Mouse (Mus musculus): ENCODE data around the gene Gldc. TPM values are rescaled to one million over a fixed set of nuclear protein-coding genes. Genes with fewer than 3 reads are reported as not detected.
A peak's percentile ranks its signal among the peaks of the same experiment; 100 is the strongest.

The Gldc gene
- total RNA-seq, 2 experiments from 2014 or later, result not detected

DNA sequence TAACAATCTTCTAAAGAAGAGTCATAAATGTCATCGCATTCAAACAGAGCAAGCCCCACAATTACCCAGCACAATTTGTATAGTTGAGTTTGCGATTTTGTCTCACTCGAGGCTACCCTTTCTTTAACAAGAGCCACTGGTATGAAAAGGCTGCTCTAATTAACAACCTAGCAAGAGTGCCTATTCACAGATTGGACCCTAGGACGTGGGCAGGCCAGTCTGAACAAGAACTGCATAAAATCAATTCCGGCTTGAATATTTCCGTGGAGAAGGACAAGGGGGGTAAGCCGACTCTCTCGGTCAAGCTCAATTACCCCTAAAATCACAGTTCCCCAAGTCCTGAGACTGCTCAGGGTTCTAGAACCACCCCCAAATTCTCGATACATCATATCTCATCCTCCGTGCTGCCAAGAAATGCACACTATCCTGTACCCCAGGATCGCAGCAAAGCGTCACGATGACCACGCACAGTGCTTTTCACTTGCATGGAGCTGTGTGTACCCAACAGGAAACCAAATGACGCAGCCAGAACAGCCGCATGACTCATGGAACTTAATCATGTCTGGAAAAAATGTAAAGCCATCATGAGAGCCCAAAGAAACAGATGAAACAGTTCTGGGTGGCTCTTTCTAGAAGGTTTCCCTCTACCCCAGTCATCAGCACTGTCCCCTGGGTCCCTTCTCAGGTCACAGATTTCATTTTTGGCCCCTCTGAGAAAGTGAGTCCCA lies 62.1 kb downstream of the Gldc start:
- ATAC-seq (replicated peaks; ENCODE audit: low FRiP score, poor library complexity, severe bottlenecking), result no peak

DNA sequence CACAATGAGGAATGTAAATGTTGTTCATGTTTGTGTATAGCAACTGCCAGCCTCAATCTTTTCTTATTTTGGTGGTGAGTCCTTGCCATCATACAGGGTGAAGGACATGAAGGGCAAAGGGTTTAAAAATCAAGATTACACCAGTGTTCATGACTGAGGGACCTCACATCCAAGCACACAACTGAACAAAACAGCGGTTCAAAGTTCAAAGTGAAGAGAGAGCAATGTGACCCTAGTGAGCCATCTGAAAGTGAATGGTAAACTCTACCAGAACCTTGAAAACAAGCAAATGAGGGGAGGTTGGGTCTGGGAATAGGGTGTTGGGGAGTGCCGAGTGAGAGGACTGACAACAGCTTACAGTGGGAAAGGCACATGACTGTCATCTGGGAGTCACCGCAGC lies 63.8 kb downstream of the Gldc start:
- ATAC-seq (replicated peaks; ENCODE audit: low FRiP score, poor library complexity, severe bottlenecking), result no peak

DNA sequence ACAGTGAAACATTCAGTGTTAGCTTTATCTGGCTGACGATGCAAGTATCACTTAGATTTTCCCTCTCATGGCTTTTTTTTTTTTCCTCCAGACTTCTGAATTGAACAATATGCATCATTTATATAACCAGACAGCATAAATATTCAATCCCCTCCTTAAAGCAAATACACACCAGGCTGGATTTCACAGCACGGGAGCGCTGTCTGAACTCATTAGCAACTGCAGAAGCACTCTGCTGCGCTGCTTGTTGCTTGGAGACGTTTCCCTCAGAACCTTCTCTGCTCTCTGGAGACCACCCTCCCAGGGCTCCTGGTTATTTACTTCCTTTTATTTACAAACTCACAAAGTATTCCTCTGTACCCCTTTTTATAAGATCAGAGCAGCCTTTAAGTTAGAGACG lies 66.1 kb downstream of the Gldc start:
- ATAC-seq (replicated peaks; ENCODE audit: low FRiP score, poor library complexity, severe bottlenecking), result no peak

- no peak for ATAC-seq (replicated peaks; ENCODE audit: low FRiP score, poor library complexity, severe bottlenecking)
These were observed 66.6 kb downstream of the Gldc start for GRCm38 (mm10) chr19:30108616-30109015.

- ATAC-seq (replicated peaks; ENCODE audit: low FRiP score, poor library complexity, severe bottlenecking), result no peak
These were observed 67.9 kb downstream of the Gldc start for GRCm38 (mm10) chr19:30107221-30107845.

DNA sequence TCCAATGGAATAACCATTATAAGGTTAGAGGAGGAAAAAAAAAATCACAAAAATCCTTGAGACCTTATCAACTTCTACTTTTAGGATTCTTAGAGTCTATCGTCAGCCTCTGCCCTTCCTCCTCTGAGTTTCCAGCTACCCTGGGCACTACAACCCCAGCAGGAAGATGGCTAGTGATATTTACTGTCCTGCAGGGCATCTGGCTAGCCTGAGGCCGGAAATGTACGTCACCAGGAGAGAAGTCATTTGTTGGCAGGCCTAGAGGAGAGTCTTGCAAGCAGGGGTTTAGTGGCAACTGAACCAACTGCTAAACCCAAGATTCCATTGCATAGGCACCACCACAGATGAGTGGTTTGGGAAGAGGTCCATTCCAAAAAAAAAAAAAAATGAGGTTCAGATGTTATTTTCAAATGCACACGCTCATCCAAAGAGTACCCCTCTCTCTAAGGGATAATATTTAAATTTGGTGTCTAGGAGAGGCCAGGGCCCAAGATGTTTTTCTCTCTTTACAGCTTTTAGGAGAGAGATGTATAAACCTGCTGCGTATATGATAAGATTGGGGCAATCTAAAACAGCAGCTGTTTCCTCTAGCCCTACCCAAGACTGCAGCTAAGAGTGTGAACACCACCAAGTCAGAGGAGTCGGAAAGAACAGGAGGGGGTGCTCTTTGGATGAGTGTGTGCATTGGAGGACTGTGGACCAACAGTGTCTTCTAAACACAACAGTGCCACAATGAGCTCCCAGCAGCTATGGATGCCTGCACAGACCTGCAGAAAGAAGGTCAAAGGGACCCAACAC lies 70.0 kb downstream of the Gldc start:
- ATAC-seq (replicated peaks; ENCODE audit: low FRiP score, poor library complexity, severe bottlenecking), result no peak

DNA sequence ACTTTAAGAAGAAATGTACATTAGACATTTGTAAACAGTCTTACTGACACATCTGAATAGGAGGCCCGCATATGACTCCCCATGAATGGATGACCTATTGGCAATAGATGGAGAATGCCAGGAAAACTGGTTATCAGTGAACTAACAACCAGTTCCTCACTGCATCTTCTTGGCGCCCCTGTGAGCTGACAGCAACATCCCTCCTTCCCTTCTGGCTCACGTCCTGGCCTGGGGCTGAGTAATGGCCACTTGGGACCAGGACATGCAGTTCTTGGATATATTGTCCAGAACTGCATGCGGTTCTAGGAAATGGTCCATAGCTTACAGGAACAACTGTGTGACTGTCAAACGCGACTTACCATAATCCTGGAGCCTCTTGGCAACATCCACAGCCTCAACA lies 72.6 kb downstream of the Gldc start:
- ATAC-seq (replicated peaks; ENCODE audit: low FRiP score, poor library complexity, severe bottlenecking), result no peak

GRCm38 (mm10) chr19:30100571-30100970 lies 74.7 kb downstream of the Gldc start:
- no peak for ATAC-seq (replicated peaks; ENCODE audit: low FRiP score, poor library complexity, severe bottlenecking)

- ATAC-seq (replicated peaks; ENCODE audit: low FRiP score, poor library complexity, severe bottlenecking), result no peak
These were observed 78.2 kb downstream of the Gldc start for GRCm38 (mm10) chr19:30097039-30097438.

DNA sequence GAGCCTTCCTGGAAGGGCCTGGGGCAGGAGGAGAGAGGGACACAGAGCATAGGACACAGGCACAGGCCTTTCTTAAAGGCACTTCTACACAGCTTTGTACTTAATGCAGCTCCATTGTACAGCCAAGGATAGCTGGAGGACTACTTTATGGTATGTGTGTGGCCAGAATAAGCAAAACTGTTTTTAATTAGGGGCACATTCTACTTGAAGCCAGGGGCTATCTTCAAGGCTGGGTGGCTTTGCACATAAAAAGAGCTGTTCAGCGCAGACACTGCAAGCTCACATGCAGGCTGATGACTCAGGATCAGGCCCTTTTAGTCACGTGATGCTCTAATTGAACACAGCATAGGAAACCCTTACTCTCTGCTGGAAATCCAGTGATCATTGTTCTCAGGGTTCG lies 79.0 kb downstream of the Gldc start:
- ATAC-seq (replicated peaks; ENCODE audit: low FRiP score, poor library complexity, severe bottlenecking), result no peak

GRCm38 (mm10) chr19:30091644-30092295 lies 83.5 kb downstream of the Gldc start:
- no peak for ATAC-seq (replicated peaks; ENCODE audit: low FRiP score, poor library complexity, severe bottlenecking)

- no peak for ATAC-seq (replicated peaks; ENCODE audit: low FRiP score, poor library complexity, severe bottlenecking)
These were observed 85.1 kb downstream of the Gldc start for GRCm38 (mm10) chr19:30090163-30090562.

DNA sequence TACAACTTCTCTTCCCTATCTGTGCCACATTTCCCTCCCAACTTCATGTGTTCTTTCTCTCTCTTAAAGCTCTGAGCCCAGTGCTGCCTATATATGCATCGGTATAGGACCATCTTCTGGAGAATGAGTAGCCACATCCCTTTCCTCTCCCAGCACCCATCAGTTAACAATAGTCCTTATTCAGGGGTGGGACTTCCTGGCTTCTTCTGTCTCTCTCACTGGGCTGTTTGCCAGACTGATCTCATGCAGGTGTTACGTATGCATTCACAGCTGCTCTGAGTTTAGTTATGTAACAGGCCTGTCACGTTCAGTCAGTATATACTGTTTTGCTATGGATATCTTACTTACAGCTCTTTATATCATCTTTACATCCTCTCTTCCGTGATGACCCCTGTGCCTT lies 109.4 kb downstream of the Gldc start:
- no peak for ATAC-seq (replicated peaks; ENCODE audit: low FRiP score, poor library complexity, severe bottlenecking)

DNA sequence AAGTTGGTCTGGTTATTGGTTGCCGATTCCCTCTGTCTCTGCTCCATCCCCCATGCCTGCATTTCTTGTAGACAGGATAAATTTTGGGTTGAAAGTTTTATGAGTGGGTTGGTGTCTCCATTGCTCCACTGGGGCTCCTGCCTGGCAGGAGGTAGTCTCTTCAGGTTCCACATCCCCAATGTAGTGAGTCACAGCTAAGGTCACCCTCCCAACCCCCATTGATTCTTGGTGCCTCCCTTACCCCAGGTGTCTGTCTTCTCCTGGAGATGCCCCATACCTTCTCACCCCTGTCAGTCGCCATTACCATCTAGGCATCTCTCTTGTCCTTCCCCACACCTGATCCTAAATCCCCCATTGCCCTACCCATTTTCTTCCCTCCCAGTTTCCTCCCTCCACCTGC lies 121.0 kb downstream of the Gldc start:
- no peak for ATAC-seq (replicated peaks; ENCODE audit: low FRiP score, poor library complexity, severe bottlenecking)

DNA sequence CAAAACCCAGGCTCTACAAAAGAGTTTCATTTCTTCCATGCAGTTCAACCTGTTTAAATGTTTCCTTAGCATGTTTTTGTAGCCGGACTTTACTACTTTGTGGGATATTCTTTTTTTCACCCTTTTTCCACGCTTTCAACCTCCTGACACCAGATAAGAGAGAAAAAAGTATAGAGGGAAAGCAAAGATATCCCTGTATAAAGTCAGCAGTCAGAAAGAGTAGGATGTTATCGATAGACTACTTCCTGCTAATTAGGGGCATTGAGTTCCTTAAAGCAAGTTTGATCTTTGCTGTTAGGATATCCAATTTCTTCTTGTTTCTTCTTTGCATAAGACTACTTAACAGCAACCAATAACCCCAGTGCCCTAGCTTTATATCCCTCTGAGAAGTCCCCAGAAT lies 123.8 kb downstream of the Gldc start:
- ATAC-seq (replicated peaks; ENCODE audit: low FRiP score, poor library complexity, severe bottlenecking), result no peak

DNA sequence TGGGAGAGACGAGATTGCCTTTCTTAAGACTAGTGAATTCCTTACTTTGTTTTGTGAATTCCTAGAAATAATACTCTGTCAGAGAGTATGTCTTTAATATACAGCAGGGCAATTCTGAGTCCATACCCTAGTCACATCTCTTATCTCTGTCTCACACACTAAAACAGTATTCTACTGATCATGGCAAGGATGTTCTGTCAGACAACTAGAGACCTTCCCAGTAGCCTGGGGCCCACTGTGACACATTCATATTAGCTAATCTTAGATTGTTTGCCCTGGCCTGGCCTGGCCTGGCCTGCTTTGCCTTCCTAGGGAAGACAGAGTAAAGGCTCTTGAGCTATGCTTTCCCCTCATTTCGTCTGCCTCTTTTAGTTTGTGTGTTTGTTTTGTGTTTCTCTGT lies 124.6 kb downstream of the Gldc start:
- ATAC-seq (replicated peaks; ENCODE audit: low FRiP score, poor library complexity, severe bottlenecking), result peak; percentile 78

Other genes starting within 250 kb of the Gldc start
- not detected in 2 replicates for gene Trpd52l3, start 171.6 kb downstream of the Gldc start, total RNA-seq (2015; ENCODE audit: low replicate concordance)
- not detected in 2 replicates for gene Trpd52l3, start 171.6 kb downstream of the Gldc start, total RNA-seq (2017; ENCODE audit: low replicate concordance)
- gene Uhrf2, start 144.9 kb downstream of the Gldc start, total RNA-seq (2015; ENCODE audit: low replicate concordance), result 151 and 220 TPM in 2 replicates
- gene Uhrf2, start 144.9 kb downstream of the Gldc start, total RNA-seq (2017; ENCODE audit: low replicate concordance), result 132 and 155 TPM in 2 replicates
- gene Mbl2, start 57.5 kb upstream of the Gldc start, total RNA-seq (2015; ENCODE audit: low replicate concordance), result not detected in 2 replicates
- gene Mbl2, start 57.5 kb upstream of the Gldc start, total RNA-seq (2017; ENCODE audit: low replicate concordance), result not detected in 2 replicates